Mouse (Mus musculus) thymus, adult 2 months (tissue): ENCODE measurements at regions not wholly inside any gene's neighbourhood (a gene's known extent, or its start where the extent isn't known, plus 50 kb on each side); places are given as distances from the start of the nearest gene placed in this dataset.

Experiments used
- DNase-seq: peaks from one replicate; pipeline ENCODE4 v3.0.0; 2021
- H3K27ac ChIP-seq: fragments of 200-500 bp; 2 replicates; pipeline ENCODE4 v1.5.1; 2012; ENCODE audit warnings: low read length, control low read depth; ENCODE audit not compliant: control insufficient read depth, insufficient read depth
- H3K27me3 ChIP-seq: fragments of 200-500 bp; 2 replicates; pipeline ENCODE4 v1.6.1; 2012; ENCODE audit warnings: mild to moderate bottlenecking, low read length, moderate library complexity, mixed read lengths; ENCODE audit not compliant: control insufficient read depth, insufficient read depth
- H3K36me3 ChIP-seq: fragments of 200-500 bp; 2 replicates; pipeline ENCODE4 v1.6.1; 2012; ENCODE audit warnings: mild to moderate bottlenecking, low read length, moderate library complexity; ENCODE audit not compliant: control insufficient read depth, insufficient read depth
- H3K4me1 ChIP-seq: fragments of 200-500 bp; replicated peaks from 2 replicates; pipeline ENCODE4 v1.6.1; 2012; ENCODE audit warnings: low read length; ENCODE audit not compliant: control insufficient read depth, insufficient read depth
- H3K4me3 ChIP-seq: fragments of 200-500 bp; 2 replicates; pipeline ENCODE4 v1.5.1; 2012; ENCODE audit warnings: mild to moderate bottlenecking, low read length, control low read depth, moderate library complexity; ENCODE audit not compliant: control insufficient read depth, insufficient read depth
- CTCF ChIP-seq: fragments of 200-500 bp; IDR thresholded peaks from 2 replicates; pipeline ENCODE4 v1.5.1; 2012; ENCODE audit warnings: mild to moderate bottlenecking, control low read depth, low read length, moderate library complexity, borderline replicate concordance; ENCODE audit not compliant: control insufficient read depth, poor library complexity, insufficient read depth; ENCODE audit errors: extremely low read depth
- POLR2A ChIP-seq: fragments of 200-500 bp; IDR thresholded peaks from 2 replicates; pipeline ENCODE4 v1.6.1; 2012; ENCODE audit warnings: mild to moderate bottlenecking, low read length, control low read depth, moderate library complexity; ENCODE audit not compliant: control insufficient read depth, poor library complexity, insufficient read depth; ENCODE audit errors: extremely low read depth
- WGBS: fragments of 180-500 bp; shearing (Covaris S2); methylation state at CpG from one replicate; pipeline ENCODE4 v1.1.7; 2018; 5-methylcytosine and 5-hydroxymethylcytosine counted together

DNA sequence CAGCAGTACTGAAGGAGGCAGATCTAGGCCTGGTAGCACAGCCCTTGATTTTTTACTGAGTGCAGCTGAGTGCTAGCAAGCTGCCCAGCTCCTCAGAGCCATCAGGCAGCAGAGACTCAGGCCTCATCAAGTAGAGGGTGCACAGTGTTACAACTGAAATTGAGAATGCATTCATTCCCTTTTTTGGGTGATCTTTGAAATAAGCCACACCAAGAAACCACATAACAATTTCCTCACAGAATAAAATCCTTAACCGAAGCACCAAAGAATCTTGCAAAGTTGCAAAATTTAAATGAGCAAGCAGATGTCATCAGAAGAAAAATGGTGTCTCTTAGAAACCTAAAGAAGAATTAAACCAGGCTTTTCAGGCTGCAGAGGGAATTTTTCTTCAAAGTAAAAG, 621.4 kb upstream of the Intu start:
- 77% methylated on average over 1 of the region's 1 CpGs for WGBS
- H3K4me1 ChIP-seq = no peaks in the 10 kb centered on the region
- no peak overlapping the region for H3K4me3 ChIP-seq
- no peak for DNase-seq
- no peaks in the 10 kb centered on the region for H3K36me3 ChIP-seq
- no peak overlapping the region for H3K27ac ChIP-seq
- TF ChIP-seq POLR2A (no peak), CTCF (no peak)
- no peaks in the 10 kb centered on the region for H3K27me3 ChIP-seq

DNA sequence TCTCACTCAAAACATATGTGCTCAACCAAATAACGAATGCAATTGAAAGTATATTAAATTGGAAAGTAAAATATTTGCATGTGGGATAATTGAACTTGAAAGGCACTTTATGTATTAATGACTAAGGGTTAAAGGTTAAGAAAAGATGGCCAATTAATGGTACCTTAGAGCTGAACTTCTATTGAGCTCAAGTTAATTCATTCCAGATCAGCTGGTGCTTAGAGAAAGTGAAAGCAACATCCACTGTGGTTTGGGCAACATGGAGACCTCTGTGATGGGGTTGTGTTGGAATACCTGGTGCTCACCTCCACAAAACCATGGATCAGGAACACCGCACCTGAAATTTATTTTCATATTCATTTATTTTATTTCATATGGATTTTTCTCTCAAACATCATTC, 612.5 kb upstream of the Intu start:
- Histone ChIP-seq H3K4me1 (no peaks in the 10 kb centered on the region), H3K27me3 (no peaks in the 10 kb centered on the region), H3K36me3 (no peaks in the 10 kb centered on the region), H3K27ac (no peak overlapping the region), H3K4me3 (no peak overlapping the region)
- no peak for DNase-seq
- 94% methylated on average over 2 of the region's 2 CpGs for WGBS
- no peak for TF ChIP-seq POLR2A
- no peak for TF ChIP-seq CTCF

DNA sequence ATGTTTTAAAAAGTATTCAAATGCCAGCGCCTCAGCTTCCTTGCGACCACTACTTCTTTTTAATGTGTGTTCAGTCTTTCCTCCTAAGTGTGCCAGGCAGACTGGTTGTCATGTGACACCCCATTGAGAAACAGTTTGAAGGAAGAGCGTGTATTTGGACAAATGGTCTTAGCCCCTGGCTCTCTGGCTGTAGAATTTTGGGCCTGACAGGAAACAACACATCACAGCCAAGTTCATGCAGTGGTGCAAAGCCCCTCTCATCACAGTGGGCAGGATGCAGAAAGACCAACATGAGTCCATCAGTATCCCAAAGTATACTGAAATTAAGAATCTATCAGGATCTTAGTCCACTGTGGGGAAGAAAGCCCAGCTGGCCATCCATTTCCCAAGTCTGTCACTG, 605.6 kb upstream of the Intu start:
- no peak for TF ChIP-seq CTCF
- TF ChIP-seq POLR2A = no peak
- 86% methylated on average over 3 of the region's 3 CpGs for WGBS
- Histone ChIP-seq H3K4me1 (no peaks in the 10 kb centered on the region), H3K27me3 (no peaks in the 10 kb centered on the region), H3K27ac (no peak overlapping the region), H3K4me3 (no peak overlapping the region), H3K36me3 (no peaks in the 10 kb centered on the region)
- no peak for DNase-seq

DNA sequence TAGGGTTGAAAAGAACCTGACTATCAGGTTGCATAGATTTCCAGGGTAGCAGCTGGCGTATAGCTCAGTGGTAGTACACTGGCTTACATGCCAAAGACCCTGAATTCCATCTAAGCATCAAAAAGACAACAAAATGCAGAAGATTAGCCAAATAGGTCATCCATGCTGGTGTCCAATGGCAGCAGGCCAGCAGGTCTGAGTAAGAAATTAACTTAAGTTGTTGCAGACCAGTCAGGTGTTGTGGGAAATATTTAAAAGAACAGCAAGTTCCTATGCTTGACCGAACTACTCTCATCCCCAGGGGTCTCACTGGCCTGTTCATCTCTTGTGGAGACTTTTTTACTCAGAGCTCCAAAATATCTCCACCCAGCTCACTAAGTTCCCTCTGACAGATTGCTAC, 602.7 kb upstream of the Intu start:
- 92% methylated on average over 2 of the region's 2 CpGs for WGBS
- Histone ChIP-seq H3K36me3 (no peaks in the 10 kb centered on the region), H3K4me1 (no peaks in the 10 kb centered on the region), H3K27ac (no peak overlapping the region), H3K27me3 (no peaks in the 10 kb centered on the region), H3K4me3 (no peak overlapping the region)
- DNase-seq = no peak
- TF ChIP-seq CTCF (no peak), POLR2A (no peak)

DNA sequence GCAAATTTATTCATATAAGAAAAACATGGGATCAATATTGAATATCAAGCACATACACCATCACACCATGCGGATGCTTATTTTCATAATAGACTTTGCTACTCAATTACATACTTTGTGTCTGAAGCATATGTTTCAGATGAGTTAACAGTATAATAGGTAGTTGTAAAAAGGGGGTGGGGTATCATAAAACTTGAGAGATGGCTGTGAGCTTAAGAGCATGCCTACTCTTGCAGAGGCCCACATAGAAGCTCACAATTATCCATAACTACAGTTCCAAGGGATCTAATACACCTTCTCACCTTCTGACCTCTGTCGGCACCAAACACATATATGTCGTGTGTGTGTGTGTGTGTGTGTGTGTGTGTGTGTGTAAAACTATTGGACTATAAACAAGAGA, 597.7 kb upstream of the Intu start:
- H3K27me3 ChIP-seq = no peaks in the 10 kb centered on the region
- no peaks in the 10 kb centered on the region for H3K36me3 ChIP-seq
- no peak for TF ChIP-seq POLR2A
- no peak for TF ChIP-seq CTCF
- no peak overlapping the region for H3K27ac ChIP-seq
- no peak overlapping the region for H3K4me3 ChIP-seq
- DNase-seq = no peak
- 96% methylated on average over 3 of the region's 3 CpGs for WGBS
- H3K4me1 ChIP-seq = no peaks in the 10 kb centered on the region

DNA sequence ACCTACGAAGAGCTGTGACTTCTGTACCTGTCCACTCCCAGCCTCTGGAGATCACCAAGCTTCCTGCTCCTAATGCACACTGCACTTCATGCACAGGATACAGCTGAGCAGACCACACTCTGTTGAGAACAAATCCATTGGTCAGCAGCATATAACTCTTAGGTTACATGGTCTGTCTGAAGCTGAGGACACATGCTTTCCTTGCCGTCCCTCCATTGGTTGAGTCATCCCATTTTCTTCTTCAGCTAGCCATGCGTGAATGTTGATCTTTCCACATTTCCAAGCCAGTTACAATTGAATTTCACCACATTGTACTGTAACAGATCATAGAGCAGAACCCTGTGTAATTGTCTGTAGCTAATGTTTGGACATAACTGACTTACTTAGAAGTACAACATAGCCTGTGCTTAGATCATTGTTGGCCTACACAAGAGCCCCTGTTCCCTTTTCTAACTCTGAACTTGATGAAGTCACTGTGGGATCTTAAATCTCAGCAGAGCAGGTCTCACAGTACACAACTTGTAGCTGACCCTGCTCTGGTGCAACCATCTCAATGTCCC, 593.3 kb upstream of the Intu start:
- Histone ChIP-seq H3K27ac (no peak overlapping the region), H3K4me3 (no peak overlapping the region), H3K27me3 (no peaks in the 10 kb centered on the region), H3K4me1 (no peaks in the 10 kb centered on the region), H3K36me3 (no peaks in the 10 kb centered on the region)
- no peak for TF ChIP-seq POLR2A
- no peak for TF ChIP-seq CTCF
- DNase-seq = no peak
- WGBS = 85% methylated on average over 3 of the region's 3 CpGs

DNA sequence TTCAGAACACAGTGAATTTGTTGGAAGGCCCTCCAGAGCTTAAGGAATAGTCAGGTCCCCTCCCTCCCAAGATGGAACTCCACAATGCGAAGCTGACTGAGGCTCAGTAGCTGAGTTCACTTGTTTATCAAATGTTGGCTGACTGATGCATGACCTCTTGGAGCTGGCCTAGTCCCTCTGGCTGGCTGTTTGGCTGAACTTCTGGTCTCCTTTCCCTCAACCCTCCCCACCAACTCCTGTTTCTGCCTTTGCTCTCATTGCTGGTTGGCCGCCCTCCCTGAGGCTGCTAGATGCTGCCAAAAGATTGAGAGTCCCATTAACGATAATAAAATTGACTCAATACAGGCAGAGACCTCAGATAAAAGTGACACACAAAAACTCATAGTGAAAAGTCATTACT, 586.5 kb upstream of the Intu start:
- no peak for DNase-seq
- no peak overlapping the region for H3K27ac ChIP-seq
- no peak overlapping the region for H3K4me3 ChIP-seq
- no peaks in the 10 kb centered on the region for H3K4me1 ChIP-seq
- no peaks in the 10 kb centered on the region for H3K36me3 ChIP-seq
- no peaks in the 10 kb centered on the region for H3K27me3 ChIP-seq
- 88% methylated on average over 3 of the region's 3 CpGs for WGBS
- TF ChIP-seq POLR2A (no peak), CTCF (no peak)
